Mouse (Mus musculus): ENCODE measurements at regions not wholly inside any gene's neighbourhood (a gene's known extent, or its start where the extent isn't known, plus 50 kb on each side); places are given as distances from the start of the nearest gene placed in this dataset.

DNA sequence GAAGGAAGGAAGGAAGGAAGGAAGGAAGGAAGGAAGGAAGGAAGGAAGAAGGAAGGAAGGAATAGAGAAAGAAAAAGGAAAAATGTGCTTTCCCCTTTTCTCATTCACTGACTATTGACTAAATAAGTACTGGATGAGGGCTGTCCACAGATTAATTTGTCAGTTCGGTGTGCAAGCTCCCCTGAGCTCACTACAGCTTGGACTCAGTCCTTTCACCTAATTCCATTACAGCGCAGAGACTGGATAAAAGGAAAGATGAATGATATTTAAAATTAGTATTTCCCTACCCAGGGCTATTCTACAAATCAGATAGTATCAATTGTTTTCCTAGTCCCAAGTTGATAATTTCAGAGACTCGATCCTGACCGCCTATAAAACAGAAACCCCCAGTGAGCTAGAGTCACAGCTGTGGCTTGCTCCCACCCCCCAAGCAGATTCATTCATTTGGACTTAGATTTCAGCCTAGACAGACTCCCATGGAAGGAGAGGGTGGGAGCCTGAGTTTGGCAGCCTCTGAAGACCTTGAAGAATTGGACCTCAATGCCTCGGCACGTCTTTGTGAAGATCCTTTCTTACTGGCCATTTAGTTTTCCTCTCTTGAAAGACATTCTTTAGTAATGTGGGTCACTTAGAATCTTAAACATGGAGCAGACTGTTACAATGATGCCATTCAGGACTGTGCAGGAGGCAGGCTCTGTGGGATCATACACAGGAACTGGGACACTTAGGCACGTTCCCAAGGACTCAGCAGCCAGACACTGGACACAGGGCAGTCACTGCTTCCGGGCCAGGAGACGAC, 179.2 kb upstream of the Pabpc6 start:
- no peak for DNase-seq (ENCODE audit: low spot score in 2 of 2)

DNA sequence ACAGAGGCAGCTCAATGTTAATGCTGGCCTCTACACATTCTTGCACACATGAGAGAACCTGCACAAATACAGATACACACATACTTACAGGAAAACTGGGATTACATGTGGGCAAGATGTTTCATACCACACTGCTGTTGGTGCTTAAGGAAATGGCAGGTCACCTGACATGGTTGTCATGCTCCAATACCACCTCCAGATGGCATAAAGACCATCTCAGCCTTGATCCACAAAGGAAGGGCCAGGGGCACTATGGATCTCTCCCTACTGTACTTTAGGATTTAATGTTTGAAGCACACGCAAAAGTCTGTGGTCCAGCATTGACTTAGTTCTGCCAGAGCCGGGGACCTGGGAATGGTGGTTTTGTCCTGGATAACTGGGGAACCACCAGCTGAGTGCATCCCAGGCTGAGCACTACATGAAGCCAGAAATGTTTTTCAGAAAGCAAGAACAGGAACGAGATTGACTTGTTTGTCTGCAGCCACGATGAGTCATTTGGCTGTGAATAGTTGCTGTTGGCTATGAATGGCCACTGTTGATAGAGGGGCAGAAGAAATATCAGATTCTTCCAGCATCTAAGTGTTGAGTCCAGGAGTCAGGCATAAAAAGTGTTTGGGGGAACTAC, 176.0 kb upstream of the Pabpc6 start:
- DNase-seq (ENCODE audit: low spot score in 2 of 2): no peak

DNA sequence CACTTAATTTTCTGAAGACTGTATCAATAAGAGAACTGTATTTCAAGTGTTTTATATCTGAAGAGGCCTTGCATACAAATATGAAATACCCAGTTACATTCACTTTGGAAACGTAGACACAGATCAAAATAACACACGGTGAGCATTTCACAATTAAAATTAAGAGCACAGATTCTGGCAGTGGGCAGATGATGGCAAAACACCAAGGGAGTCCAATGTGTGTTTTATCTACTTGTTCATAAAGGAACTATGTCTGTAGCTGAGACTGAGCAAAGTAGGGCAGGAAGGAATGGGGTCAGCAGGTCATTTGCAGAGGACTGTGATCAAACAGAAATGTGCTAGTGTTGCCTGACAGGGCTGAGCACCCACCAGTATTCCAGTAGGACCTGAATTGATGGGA, 171.6 kb upstream of the Pabpc6 start:
- no peak for DNase-seq (ENCODE audit: low spot score in 2 of 2)

DNA sequence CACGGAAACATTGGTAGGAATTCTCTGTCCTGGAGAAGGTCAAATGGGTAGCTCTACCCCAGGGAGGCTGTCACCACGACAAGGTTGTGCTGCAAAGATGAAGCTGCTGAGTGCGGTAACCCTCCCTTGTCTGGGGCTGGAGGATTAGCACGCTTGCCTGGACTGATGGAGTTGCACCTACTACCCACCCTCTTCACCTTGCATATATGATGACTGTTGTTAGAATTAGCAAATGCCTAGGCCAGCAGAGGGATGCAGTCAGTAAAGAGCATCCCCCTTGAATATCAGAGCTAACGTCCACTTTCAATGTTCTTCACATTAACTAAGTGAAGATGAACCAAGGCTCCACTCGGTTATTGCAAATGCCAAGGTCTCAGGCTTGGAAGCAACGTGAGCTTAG, 169.7 kb upstream of the Pabpc6 start:
- DNase-seq (ENCODE audit: low spot score in 2 of 2): no peak

DNA sequence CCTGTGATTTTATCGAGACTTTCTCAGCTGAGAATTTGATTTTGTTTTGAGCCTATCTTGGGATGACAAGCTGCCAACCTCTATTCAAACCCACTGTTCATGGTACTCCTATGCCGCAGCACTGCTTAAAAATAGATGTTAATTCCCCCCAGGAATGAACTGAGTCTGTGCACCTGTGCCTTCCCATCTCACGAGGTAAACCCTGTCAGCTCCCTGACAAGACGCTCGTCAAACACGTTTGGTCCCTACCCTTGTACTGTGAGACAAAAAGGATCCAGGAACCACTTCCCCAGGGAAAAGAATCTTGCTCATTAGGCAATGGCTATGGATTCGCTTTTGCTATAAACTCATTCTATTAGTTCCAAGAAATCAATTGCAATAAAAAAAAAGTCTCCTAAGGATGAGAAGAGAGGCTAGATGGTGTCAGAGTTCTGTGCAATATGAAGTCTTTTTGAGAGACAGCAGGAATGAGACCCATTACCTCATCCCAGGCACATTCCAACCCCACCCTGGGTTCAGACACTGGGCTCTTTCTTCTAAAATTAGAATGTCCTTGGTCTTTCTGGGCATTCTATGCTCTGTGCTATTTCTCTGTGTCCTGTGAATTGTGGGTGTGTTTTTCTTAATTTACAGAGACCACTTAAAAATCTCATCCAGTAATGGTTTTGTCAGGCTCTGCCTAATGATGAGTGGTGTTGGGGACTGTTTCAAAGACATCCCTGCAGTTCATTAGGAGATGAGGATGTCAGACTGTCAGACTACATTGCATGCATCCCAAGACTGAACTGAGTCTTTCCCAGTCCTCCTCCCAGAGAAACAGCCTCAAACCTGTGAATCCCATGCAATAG, 167.7 kb upstream of the Pabpc6 start:
- DNase-seq (ENCODE audit: low spot score in 2 of 2): no peak

DNA sequence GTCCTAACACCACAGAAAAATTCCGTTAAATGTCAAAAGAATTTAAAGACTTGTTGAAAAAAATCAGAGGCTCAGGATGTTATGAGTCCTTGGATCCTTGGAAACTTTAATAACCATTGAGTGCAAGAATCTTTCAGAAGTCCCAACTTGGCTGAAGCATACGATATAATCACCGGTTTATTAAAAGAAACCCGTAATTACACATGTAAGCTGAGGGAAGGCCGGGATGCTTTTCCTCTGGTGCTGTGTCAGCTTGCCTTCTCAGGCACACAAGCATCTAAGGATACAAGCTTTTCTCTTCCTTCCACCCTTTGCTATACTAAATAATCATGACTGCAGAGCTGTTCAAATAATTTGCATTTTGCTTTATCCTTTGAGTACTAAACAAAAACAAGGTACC, 160.4 kb upstream of the Pabpc6 start:
- DNase-seq (ENCODE audit: low spot score in 2 of 2): no peak

DNA sequence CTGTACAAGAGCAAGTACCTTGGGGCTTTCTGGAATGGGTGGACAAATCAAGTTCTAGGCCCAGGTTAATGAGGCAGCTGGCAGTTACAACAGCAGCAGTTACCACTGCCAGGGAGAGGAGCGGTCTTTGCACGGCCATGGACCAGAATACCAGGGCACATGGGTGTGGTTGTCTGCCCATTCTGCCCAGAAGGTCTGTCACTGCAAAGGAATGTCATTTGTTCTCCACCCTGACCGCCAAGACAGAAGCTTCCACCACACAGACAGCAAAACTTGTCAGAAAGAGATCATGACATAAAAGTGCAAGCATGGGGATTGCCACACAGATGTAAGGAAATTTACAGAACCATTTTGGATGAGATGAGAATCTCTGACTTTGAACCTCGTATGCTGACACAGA, 151.8 kb upstream of the Pabpc6 start:
- DNase-seq (ENCODE audit: low spot score in 2 of 2): no peak

DNA sequence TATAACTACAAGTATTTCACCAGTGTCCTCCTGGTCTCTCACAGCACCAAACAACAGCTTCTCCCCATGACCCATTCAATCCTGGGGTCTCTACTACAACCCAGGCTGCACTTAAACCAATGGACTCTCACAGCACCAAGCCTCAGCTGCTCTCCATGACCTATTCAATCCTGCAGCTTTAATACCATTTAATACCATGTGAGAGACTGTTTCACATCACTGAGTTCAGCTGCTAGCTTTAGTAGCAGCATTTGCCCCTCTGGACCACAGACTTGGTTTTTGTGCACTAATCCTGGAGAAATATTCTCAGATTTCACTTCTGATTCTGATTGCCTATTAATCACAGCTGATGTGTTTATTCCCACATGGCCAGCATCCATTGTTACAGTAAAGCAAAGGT, 147.5 kb upstream of the Pabpc6 start:
- DNase-seq (ENCODE audit: low spot score in 2 of 2): no peak

DNA sequence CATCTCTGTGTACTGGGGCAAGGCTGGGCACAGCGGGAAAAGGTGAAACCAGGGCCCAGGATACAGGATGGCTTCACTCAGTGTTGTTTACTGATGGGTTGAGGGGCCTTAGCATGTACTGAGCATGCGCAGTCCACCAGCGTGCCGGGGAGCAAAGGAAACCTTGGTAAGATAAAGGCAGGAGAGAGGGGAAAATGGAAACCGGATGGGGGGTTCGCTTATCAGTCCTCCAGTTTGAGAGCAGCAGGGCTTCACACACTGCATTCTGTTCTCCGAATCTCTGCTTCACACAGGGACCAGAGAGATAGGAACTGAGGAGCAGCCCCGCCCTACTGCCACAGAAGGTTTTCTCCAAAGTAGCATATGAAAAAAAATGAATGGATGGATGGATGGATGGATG, 127.6 kb upstream of the Pabpc6 start:
- no peak for DNase-seq (ENCODE audit: low spot score in 2 of 2)

DNA sequence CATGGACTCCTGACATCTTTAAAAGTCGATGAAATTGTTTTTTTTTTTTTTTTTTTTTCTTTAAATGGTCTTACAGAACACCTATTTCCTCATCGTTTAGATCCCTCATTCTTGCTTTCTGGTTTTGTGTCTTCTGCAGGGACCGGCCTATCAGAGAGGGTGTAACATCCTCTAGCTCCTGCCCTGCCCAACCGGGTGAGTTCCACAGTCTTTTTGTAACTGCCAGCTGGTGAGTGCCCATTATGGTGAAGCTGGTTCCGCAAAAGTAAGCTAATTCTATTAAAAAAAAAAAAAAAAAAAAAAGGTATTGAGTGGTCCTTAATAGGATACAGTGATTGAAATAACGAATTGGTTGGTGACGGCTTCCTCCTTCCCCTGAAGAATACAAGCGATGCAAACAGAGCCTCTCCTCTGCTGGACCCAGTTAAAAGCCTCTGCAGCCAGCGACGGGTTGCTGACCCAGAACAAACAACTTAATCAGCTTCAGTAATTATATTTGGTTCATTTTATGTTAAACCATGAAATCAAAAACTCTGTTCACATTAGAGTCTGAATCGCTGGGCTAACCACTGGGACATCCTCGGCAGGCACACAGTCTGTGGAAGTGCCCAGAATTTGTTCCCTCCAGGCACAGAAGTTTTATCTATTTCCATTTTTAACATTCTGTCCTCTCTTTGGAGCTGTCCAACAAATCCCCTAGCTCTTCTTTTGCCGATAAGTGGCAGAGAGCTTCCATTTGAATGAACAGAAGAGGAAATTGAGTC, 126.9 kb upstream of the Pabpc6 start:
- DNase-seq (ENCODE audit: low spot score in 2 of 2): no peak

DNA sequence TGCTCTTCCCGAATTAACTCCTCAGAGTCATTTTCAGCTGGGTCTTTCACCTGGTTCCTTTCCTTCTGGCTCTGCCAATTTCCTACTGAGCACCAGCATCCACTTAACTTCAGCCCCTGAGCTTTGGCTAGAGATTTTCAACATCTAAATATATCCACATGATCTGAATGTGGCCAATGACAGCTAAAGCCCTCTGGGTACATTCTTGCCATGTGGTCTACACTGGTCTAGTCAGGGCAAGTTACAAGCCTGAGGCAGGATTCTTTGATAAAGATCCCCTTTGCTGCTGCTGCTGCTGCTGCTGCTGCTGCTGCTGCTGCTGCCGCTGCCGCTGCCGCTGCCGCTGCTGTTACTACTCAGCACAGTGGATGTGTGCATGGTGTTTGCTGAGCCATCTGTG, 109.3 kb upstream of the Pabpc6 start:
- no peak for DNase-seq (ENCODE audit: low spot score in 2 of 2)

DNA sequence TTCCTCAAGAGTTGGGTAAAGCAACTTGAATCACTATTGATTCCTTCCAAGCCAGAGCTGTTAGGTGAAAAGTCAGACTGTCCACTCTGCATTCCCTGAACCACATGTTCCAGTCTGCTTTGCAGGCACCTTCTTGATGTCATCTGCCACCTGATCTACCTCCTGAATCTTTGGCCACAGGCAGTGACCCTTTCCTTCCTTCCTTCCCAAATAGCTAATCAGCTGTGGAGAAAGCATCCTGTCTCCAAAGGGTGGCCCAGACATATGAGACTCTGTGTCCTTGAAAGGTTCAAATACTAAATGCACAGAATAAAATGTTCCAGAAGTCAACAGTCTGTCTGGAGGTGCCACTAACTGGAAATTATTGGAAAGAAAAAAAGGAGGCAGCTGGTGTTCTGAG, 107.6 kb upstream of the Pabpc6 start:
- no peak for DNase-seq (ENCODE audit: low spot score in 2 of 2)

DNA sequence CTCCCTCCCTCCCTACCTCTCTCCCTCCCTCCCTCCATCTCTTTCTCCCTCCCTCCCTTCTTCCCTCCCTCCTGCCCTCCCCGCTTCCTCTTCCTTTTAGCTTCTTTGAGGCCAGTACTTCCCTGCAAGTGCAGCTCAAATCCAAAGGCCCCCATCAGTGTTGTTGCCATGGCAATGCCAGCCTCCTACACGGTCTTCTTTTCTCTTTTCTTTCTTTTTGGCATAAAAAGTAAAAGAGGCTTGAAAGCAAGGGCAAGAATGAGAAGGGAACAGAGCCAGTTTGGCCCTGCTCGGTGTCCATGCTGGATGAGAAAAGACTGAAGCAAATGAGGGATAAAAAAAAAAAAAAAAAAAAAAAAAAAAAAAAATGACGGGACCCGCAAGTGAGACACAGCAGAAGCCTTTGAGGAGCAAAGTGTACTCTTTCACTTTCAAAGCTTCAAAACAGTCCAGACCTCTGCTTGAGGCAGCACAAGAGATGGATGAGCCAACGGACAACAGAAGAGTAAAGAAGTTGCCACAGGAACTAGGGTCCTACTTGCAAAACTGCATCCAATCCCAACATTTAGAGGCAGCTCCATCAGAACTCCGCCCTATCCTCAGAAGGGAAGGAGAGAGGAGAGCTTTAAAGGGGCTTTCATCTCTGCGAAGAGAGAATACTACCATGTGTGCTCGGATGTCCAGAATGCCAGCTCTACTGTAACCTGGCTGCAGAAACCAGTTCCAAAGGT, 106.9 kb upstream of the Pabpc6 start:
- no peak for DNase-seq (ENCODE audit: low spot score in 2 of 2)

DNA sequence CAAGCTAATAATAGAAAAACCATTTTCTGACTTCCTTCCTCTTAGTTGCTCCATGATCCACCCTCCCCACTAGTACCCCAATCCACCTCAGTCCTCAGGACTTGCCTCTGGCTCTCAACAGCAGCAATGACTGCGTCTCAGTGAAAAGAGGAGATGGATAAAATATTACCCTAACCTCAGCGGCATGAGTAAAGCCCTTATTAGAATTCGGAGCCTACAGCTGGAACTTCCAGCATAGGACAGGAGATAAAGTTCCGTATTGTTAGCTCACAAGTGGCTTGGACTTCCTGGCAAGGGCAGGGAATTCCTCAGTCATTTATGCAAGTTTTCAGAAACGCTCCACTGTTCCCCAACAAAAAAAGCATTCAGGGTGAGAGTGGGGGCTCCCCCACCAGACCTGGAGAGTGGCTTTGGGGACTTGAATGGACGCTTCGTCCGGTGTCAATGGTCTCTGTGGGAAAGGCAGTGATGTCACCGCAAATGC, 106.2 kb upstream of the Pabpc6 start:
- no peak for DNase-seq (ENCODE audit: low spot score in 2 of 2)

DNA sequence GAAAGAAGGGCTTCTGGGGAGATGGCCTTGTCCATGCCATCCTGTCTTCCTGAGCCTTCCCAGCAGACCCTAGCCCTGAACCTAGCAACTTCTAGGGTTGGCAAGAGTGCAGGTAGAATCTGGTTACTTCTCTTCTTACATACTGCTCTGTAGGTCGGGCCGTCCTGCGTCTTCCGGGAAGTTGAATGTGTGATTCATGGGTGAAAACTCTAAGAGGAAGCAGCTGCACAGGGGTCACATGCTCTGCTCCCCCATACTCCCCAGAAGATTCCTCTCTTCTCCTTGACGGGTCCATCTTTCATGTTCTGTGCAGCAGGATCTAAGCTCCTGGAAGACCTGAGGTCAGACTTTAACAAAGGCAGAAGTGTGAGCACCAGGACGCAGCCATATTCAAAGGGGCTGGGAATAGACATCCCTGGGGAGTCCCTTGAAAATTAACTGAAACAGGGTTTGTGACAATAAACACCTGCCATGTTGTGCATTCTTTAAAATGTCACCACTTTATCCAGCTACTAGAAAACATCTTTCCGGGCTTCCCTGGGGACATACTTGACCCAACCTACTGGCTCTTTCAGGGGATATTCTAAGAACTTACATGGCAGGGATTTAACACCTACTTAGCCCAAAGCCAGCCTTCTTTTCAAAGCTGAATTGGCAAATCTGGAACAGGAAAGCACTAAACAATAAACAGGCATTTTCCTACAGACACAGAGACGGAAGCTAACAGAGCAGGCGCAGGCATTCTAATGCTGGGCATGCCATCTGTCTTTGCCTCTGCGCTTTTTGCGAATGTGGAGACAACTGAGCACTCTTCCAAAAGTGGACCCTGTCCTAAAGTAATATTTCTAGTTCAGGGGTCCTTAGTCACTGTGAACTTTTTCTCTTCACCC, 105.5 kb upstream of the Pabpc6 start:
- no peak for DNase-seq (ENCODE audit: low spot score in 2 of 2)

DNA sequence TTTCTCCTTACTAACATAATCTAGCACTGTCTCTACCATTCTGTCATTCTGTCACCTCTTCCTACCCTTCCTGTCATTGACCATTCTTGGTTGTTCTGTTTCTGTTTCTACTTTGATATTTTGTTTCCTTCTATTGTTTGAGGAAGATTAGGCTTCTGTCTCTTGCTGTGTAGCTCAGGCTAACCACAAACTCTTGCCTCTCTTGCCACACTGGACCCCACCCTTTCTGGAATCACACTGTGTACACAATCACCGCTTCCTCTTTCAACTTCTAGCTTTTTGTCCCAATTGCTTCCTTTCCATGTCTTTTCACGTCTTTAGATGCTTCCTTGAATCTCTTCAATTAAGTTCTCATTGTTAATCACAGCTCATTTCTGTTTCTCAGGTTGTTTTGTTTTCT, 104.2 kb upstream of the Pabpc6 start:
- no peak for DNase-seq (ENCODE audit: low spot score in 2 of 2)

DNA sequence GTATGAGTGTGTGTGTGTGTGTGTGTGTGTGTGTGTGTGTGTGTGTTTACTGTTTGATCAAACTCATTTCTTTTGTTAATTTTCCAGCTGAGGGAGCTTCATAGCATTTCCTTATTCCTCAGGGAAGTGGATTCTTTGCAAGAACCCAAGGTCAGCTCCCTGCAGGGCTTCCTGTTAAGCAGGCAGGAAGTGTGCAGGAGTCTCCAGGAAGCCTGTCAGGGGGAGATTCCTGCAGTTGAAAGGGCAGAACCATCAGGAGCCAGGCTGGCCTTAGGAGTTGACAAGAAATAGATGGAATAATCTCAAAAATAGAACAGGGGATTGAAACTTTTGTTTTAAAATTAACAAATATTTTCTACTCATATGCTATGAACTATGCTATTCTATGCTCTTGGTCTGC, 98.8 kb upstream of the Pabpc6 start:
- DNase-seq (ENCODE audit: low spot score in 2 of 2): no peak

DNA sequence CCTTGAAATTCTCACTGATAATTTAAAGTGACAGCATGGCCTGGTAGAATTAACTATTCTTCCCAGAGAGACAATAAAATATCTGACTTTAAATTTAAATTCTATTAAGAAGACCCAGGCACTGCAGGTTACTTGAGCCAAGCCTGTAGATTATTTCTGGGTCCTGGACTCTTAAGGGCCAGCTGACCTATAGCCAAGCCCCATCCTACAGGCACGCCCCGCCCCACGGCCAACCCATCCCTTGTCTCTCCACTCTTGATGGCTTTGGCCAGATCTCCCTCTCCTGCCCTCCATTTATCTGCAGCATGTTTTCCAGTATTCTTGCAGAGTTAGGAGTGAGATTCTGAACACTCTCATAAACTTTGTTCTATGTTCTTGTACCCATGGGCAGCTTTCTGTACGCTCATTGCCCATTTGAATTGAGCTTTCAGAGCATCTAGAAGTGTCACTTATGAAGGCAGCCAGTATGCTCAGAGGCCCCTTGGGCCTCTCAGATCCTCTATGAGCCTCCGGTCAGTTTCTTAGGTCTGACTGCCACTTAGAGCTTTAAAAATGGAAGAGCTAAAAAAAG, 96.2 kb upstream of the Pabpc6 start:
- DNase-seq (ENCODE audit: low spot score in 2 of 2): no peak

DNA sequence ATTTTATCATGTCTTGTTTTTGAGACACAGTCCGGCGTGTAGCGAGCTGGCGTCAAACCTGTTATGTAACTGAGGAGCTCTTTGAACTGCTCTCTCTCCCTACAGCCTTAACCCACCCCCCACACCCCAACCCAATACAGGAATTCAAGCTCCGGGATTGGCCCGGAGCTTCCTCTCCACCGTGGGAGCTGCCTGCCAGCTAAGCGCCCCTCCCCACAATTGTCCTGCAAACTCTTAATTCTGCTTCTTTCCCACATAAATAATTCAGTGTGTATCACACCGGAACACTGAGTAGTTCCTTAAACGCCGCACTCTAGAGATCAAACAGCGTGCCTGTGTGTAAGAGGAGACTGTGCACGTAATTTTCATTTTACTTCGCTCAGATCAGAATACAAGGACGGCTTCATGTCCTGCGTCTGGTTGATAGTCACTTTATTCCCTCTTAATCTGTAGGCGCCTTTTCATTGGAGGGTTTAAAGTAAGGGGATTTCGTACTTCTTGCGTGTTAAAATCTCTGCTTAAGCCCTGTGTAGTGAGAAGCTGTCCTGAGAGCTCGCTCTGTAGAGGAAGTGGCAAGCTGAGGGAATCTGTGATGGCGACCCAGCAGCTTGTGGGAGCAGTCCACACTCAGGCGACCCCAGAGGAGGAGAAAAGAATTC, 95.3 kb upstream of the Pabpc6 start:
- DNase-seq (ENCODE audit: low spot score in 2 of 2): peak in 1 of 2 experiments; percentile 14
